Mouse (Mus musculus): ENCODE results near the gene Cbx7. TPM values are rescaled to one million over a fixed set of nuclear protein-coding genes. Genes with fewer than 3 reads are reported as not detected.
"Not testable (repeated sequence)": the region's sequence is repeated elsewhere in the genome, so short reads cannot be mapped to it uniquely, and the experiment has no call there.

Gene Cbx7
- total and polyA plus RNA-seq, 2 experiments from 2014 or later = 2.9 to 9.5 TPM

- 9% methylated on average over 4 of the region's 4 CpGs for WGBS
- ATAC-seq = peak; percentile 84
- DNase-seq (ENCODE audit: low spot score) = peak; percentile 93
- peaks cover 18% of the 10 kb centered on the region for H3K4me1 ChIP-seq (ENCODE audit: insufficient read depth, low read length)
- no peaks in the 10 kb centered on the region for H3K36me3 ChIP-seq (ENCODE audit: insufficient read depth, low read length)
- H3K4me2 ChIP-seq (ENCODE audit: low read depth, low read length) = no peak overlapping the region
- no peaks in the 10 kb centered on the region for H3K9me3 ChIP-seq (ENCODE audit: low read length)
- no peak overlapping the region for H3K27ac ChIP-seq
- no peak overlapping the region for H3K9ac ChIP-seq (replicated peaks; ENCODE audit: low read length)
- TF ChIP-seq CTCF (IDR thresholded peaks at IDR 0.05; ENCODE audit: low read depth) = peak; percentile 98
- H3K27me3 ChIP-seq (ENCODE audit: insufficient read depth, low read length) = no peaks in the 10 kb centered on the region
- no peak overlapping the region for H3K4me3 ChIP-seq (ENCODE audit: low read length)
These were observed 24.9 kb downstream of the Cbx7 start for GRCm38 (mm10) chr15:79946022-79946421.

DNA sequence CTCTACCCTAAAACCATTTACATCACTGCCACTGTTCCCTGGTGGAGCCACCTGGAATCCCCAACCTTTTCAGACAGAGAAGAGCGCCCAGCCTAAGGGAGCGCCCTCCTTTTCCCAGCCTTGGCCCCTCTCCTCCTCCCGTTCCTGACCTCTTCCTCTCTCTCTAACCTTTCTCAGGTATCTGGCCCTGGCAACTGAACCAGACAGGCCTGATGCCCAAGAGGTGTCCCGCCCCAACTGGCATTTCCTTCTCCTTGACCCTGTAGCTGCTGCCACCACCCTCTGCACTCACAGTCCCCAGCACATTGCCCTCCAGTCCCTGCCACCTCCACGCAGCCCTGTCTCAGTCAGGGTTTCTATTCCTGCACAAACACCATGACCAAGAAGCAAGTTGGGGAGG is 26.0 kb downstream of the Cbx7 start:
- Histone ChIP-seq H3K4me2 (ENCODE audit: low read depth, low read length) (no peak overlapping the region), H3K4me3 (ENCODE audit: low read length) (no peak overlapping the region), H3K27me3 (ENCODE audit: insufficient read depth, low read length) (no peaks in the 10 kb centered on the region), H3K36me3 (ENCODE audit: insufficient read depth, low read length) (no peaks in the 10 kb centered on the region), H3K27ac (no peak overlapping the region), H3K4me1 (ENCODE audit: insufficient read depth, low read length) (peaks cover 9% of the 10 kb centered on the region), H3K9ac (replicated peaks; ENCODE audit: low read length) (no peak overlapping the region), H3K9me3 (ENCODE audit: low read length) (no peaks in the 10 kb centered on the region)
- no peak for TF ChIP-seq CTCF (IDR thresholded peaks at IDR 0.05; ENCODE audit: low read depth)
- ATAC-seq (no peak), DNase-seq (ENCODE audit: low spot score) (no peak)
- WGBS = 92% methylated on average over 5 of the region's 5 CpGs

GRCm38 (mm10) chr15:79943584-79943983 is 27.3 kb downstream of the Cbx7 start:
- H3K4me3 ChIP-seq (ENCODE audit: low read length) = no peak overlapping the region
- TF ChIP-seq CTCF (IDR thresholded peaks at IDR 0.05; ENCODE audit: low read depth) = no peak

GRCm38 (mm10) chr15:79942541-79942940 is 28.4 kb downstream of the Cbx7 start:
- Histone ChIP-seq H3K4me1 (ENCODE audit: insufficient read depth, low read length) (no peaks in the 10 kb centered on the region), H3K36me3 (ENCODE audit: insufficient read depth, low read length) (no peaks in the 10 kb centered on the region), H3K27me3 (ENCODE audit: insufficient read depth, low read length) (no peaks in the 10 kb centered on the region), H3K9ac (replicated peaks; ENCODE audit: low read length) (no peak overlapping the region), H3K27ac (no peak overlapping the region), H3K9me3 (ENCODE audit: low read length) (no peaks in the 10 kb centered on the region), H3K4me2 (ENCODE audit: low read depth, low read length) (no peak overlapping the region), H3K4me3 (ENCODE audit: low read length) (no peak overlapping the region)
- 63% methylated on average over 6 of the region's 6 CpGs for WGBS
- ATAC-seq = no peak
- no peak for TF ChIP-seq CTCF (IDR thresholded peaks at IDR 0.05; ENCODE audit: low read depth)
- DNase-seq (ENCODE audit: low spot score) = no peak

More at GRCm38 (mm10) chr15:79943584-79943983, 27.3 kb downstream of the Cbx7 start:
- Histone ChIP-seq H3K4me2 (ENCODE audit: low read depth, low read length) (no peak overlapping the region), H3K27ac (no peak overlapping the region), H3K9ac (replicated peaks; ENCODE audit: low read length) (no peak overlapping the region), H3K4me1 (ENCODE audit: insufficient read depth, low read length) (no peaks in the 10 kb centered on the region), H3K36me3 (ENCODE audit: insufficient read depth, low read length) (no peaks in the 10 kb centered on the region), H3K9me3 (ENCODE audit: low read length) (no peaks in the 10 kb centered on the region), H3K27me3 (ENCODE audit: insufficient read depth, low read length) (no peaks in the 10 kb centered on the region)
- ATAC-seq = no peak
- no peak for DNase-seq (ENCODE audit: low spot score)
- WGBS = 77% methylated on average over 3 of the region's 3 CpGs

- ATAC-seq (no peak), DNase-seq (ENCODE audit: low spot score) (peak; percentile 81)
- Histone ChIP-seq H3K9me3 (ENCODE audit: low read length) (no peaks in the 10 kb centered on the region), H3K27ac (no peak overlapping the region), H3K4me3 (ENCODE audit: low read length) (no peak overlapping the region), H3K27me3 (ENCODE audit: insufficient read depth, low read length) (no peaks in the 10 kb centered on the region), H3K4me2 (ENCODE audit: low read depth, low read length) (no peak overlapping the region), H3K9ac (replicated peaks; ENCODE audit: low read length) (no peak overlapping the region), H3K36me3 (ENCODE audit: insufficient read depth, low read length) (no peaks in the 10 kb centered on the region), H3K4me1 (ENCODE audit: insufficient read depth, low read length) (no peaks in the 10 kb centered on the region)
- 25% methylated on average over 8 of the region's 8 CpGs for WGBS
- TF ChIP-seq CTCF (IDR thresholded peaks at IDR 0.05; ENCODE audit: low read depth) = peak; percentile 89
These were observed 30.0 kb downstream of the Cbx7 start for GRCm38 (mm10) chr15:79940932-79941331.

GRCm38 (mm10) chr15:79939913-79940312 is 31.0 kb downstream of the Cbx7 start:
- 89% methylated on average over 16 of the region's 16 CpGs for WGBS
- no peak overlapping the region for H3K9ac ChIP-seq (replicated peaks; ENCODE audit: low read length)
- DNase-seq (ENCODE audit: low spot score) (no peak), ATAC-seq (no peak)
- no peak overlapping the region for H3K4me3 ChIP-seq (ENCODE audit: low read length)
- H3K9me3 ChIP-seq (ENCODE audit: low read length) = no peaks in the 10 kb centered on the region
- no peaks in the 10 kb centered on the region for H3K36me3 ChIP-seq (ENCODE audit: insufficient read depth, low read length)
- no peak overlapping the region for H3K4me2 ChIP-seq (ENCODE audit: low read depth, low read length)
- no peaks in the 10 kb centered on the region for H3K4me1 ChIP-seq (ENCODE audit: insufficient read depth, low read length)
- H3K27ac ChIP-seq = no peak overlapping the region
- TF ChIP-seq CTCF (IDR thresholded peaks at IDR 0.05; ENCODE audit: low read depth) = no peak
- no peaks in the 10 kb centered on the region for H3K27me3 ChIP-seq (ENCODE audit: insufficient read depth, low read length)

DNA sequence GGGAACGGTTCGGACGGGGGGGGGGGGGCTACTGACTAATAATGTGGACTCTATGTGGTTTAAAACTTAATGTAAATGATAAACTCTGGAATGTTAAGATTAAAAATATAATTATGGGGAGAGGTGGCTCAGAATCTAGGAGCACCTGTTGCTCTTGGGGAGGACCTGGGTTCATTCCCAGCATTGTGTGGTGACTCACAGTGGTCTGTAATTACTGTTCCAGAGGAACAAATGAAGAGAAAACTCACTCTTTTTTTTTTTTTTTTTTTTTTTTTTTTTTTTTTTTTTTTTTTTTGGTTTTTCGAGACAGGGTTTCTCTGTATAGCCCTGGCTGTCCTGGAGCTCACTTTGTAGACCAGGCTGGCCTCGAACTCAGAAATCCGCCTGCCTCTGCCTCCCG is 31.4 kb downstream of the Cbx7 start:
- H3K27ac ChIP-seq; H3K27me3 ChIP-seq (ENCODE audit: insufficient read depth, low read length); H3K36me3 ChIP-seq (ENCODE audit: insufficient read depth, low read length); H3K4me1 ChIP-seq (ENCODE audit: insufficient read depth, low read length); H3K9ac ChIP-seq (replicated peaks; ENCODE audit: low read length); H3K4me2 ChIP-seq (ENCODE audit: low read depth, low read length); H3K4me3 ChIP-seq (ENCODE audit: low read length); DNase-seq (ENCODE audit: low spot score); H3K9me3 ChIP-seq (ENCODE audit: low read length); ATAC-seq: not testable (repeated sequence)
- 92% methylated on average over 4 of the region's 7 CpGs for WGBS

Measured in hindbrain, postnatal 0 days (tissue).